Mouse (Mus musculus) neural tube, embryonic 12.5 days (tissue): ENCODE data around the gene Pus1. TPM values are rescaled to one million over a fixed set of nuclear protein-coding genes. Genes with fewer than 3 reads are reported as not detected.

Experiments used
- ATAC-seq: fragments of 200-750 bp; cut with Nextera tagmentation; 2 replicates; pipeline ENCODE4 v1.8.0; 2017; ENCODE audit warnings: low read depth, mild to moderate bottlenecking, moderate TSS enrichment, moderate library complexity; ENCODE audit not compliant: low FRiP score
- H3K27ac ChIP-seq: fragments of 300-500 bp; sonication (generic); 2 replicates; pipeline ENCODE4 v1.5.1; 2016
- H3K27me3 ChIP-seq: fragments of 300-500 bp; sonication (generic); replicated peaks from 2 replicates; pipeline ENCODE4 v1.6.1; 2016; ENCODE audit warnings: mild to moderate bottlenecking
- H3K36me3 ChIP-seq: fragments of 300-500 bp; sonication (generic); 2 replicates; pipeline ENCODE4 v1.6.1; 2016; ENCODE audit warnings: mild to moderate bottlenecking
- H3K4me1 ChIP-seq: fragments of 300-500 bp; sonication (generic); 2 replicates; pipeline ENCODE4 v1.6.1; 2016
- H3K4me2 ChIP-seq: fragments of 300-500 bp; sonication (generic); replicated peaks from 2 replicates; pipeline ENCODE4 v1.6.1; 2016; ENCODE audit warnings: mild to moderate bottlenecking
- H3K4me3 ChIP-seq: fragments of 300-500 bp; sonication (generic); 2 replicates; pipeline ENCODE4 v1.5.1; 2016
- H3K9ac ChIP-seq: fragments of 300-500 bp; sonication (generic); 2 replicates; pipeline ENCODE4 v1.6.1; 2016; ENCODE audit warnings: mild to moderate bottlenecking
- H3K9me3 ChIP-seq: fragments of 300-500 bp; sonication (generic); 2 replicates; pipeline ENCODE4 v1.6.1; 2016; ENCODE audit warnings: mild to moderate bottlenecking
- WGBS: fragments of 180-500 bp; shearing (Covaris S2); methylation state at CpG from one replicate; pipeline ENCODE4 v1.1.7; 2016; 5-methylcytosine and 5-hydroxymethylcytosine counted together
- polyA plus RNA-seq: library from polyadenylated mRNA; unstranded; fragments of >200 nt; fragmentation: Nextera tagmentation; extraction: Ambion mirVana; gene quantifications from 2 replicates; pipeline ENCODE4 v1.2.1, GENCODE M21; 2016

The Pus1 gene
- polyA plus RNA-seq, 1 experiment from 2014 or later, result 26.5 TPM

DNA sequence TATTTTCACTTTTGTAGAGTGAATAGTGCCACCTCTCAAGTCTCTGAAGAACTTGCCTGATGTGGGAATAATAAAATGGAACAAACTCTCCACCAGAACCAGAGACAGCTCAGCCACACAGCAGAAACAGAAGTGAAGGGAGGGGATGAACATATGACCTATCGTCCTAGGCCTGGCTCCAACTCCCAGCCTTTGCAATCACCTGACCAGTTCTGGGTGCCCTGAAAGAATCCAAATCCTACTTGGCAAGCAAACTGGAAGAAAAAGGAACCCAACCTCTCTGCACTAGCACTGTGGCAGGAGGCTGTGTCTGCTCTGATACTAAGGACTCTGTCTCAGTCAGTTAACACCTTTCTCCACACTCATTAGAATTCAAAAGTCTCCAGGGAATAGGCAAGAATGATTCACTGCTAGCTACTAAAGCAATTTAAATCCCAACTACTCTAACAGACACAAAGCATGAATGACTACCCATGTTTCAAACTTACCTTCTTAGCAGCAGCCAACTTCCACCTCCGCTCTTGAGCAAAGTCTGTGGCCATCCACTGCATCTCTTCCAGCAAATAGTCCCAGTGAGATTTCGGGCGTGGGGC is 47.1 kb downstream of the Pus1 start:
- no peak overlapping the region for H3K4me2 ChIP-seq
- H3K9ac ChIP-seq, result no peak overlapping the region
- H3K27me3 ChIP-seq, result no peaks in the 10 kb centered on the region
- H3K4me3 ChIP-seq, result no peak overlapping the region
- peaks cover 63% of the 10 kb centered on the region for H3K36me3 ChIP-seq
- no peaks in the 10 kb centered on the region for H3K9me3 ChIP-seq
- ATAC-seq, result no peak
- no peak overlapping the region for H3K27ac ChIP-seq
- H3K4me1 ChIP-seq, result no peaks in the 10 kb centered on the region
- WGBS, result 94% methylated on average over 4 of the region's 4 CpGs

DNA sequence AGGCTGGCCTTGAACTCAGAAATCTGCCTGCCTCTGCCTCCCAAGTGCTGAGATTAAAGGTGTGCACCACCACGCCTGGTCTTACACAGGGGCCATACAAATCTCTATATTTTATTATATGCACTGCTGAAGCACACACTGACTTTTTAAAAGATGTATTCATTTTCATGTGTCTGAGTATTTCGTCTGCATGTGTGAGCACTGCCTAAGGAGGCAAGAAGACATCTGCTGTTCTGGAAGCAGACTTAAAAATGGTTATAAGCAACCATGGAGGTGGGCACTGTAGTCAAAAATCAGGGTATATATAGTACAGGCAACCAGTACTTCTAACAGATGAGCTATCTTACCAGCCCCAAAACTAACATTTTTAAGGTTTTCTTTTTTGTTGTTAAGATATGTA is 49.2 kb downstream of the Pus1 start:
- Histone ChIP-seq H3K36me3 (peaks cover 65% of the 10 kb centered on the region), H3K9me3 (no peaks in the 10 kb centered on the region), H3K4me3 (no peak overlapping the region), H3K4me2 (no peak overlapping the region), H3K27me3 (no peaks in the 10 kb centered on the region), H3K4me1 (no peaks in the 10 kb centered on the region), H3K27ac (no peak overlapping the region), H3K9ac (no peak overlapping the region)
- no peak for ATAC-seq
- WGBS, result 95% methylated on average over 2 of the region's 2 CpGs

DNA sequence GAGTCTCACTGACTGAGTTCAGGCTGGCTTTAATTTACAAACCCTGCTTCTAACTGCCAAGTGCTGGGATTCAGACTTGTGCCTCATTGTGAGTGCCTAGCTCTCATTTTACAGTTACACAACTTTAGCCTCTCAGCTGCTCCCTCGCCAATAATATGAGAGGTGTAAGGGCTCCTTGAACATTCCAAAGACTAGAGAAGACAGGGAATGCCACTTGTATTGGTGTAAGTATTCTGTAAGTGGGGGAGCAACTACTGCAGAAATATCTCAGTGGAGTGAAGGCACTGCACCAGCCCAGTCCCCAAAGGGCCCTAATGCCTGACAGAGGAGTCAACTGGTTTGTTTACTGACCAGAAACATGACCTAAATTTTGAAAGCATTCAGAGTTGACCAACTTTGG is 52.6 kb downstream of the Pus1 start:
- 100% methylated on average over 1 of the region's 1 CpGs for WGBS
- no peaks in the 10 kb centered on the region for H3K4me1 ChIP-seq
- no peak overlapping the region for H3K27ac ChIP-seq
- H3K4me3 ChIP-seq, result no peak overlapping the region
- H3K27me3 ChIP-seq, result no peaks in the 10 kb centered on the region
- no peak for ATAC-seq
- no peak overlapping the region for H3K9ac ChIP-seq
- no peak overlapping the region for H3K4me2 ChIP-seq
- H3K36me3 ChIP-seq, result peaks cover 73% of the 10 kb centered on the region
- no peaks in the 10 kb centered on the region for H3K9me3 ChIP-seq

Other genes starting within 250 kb of the Pus1 start
- 10.6 and 15.0 TPM in 2 replicates for gene Galnt9, start 236.3 kb downstream of the Pus1 start, polyA plus RNA-seq
- 49.2 and 50.4 TPM in 2 replicates for gene Noc4l, start 127.2 kb downstream of the Pus1 start, polyA plus RNA-seq
- gene Ddx51, start 127.2 kb downstream of the Pus1 start, polyA plus RNA-seq, result 32.1 and 33.9 TPM in 2 replicates
- 53.1 and 57.2 TPM in 2 replicates for gene Ep400, start 9.9 kb downstream of the Pus1 start, polyA plus RNA-seq
- gene Ulk1, start 29.4 kb upstream of the Pus1 start, polyA plus RNA-seq, result 36.2 and 37.2 TPM in 2 replicates
- 17.0 and 20.4 TPM in 2 replicates for gene Hscb, start 59.1 kb upstream of the Pus1 start, polyA plus RNA-seq
- 18.4 and 20.9 TPM in 2 replicates for gene Chek2, start 59.3 kb upstream of the Pus1 start, polyA plus RNA-seq
- 21.8 and 25.6 TPM in 2 replicates for gene Ttc28, start 99.1 kb upstream of the Pus1 start, polyA plus RNA-seq